Mouse (Mus musculus) left cerebral cortex, postnatal 10 days (tissue): Measurements from ENCODE around the gene A330070K13Rik. TPM values are rescaled to one million over a fixed set of nuclear protein-coding genes. Genes with fewer than 3 reads are reported as not detected.

Experiments
- DNase-seq, 2 experiments: peaks; one replicate each; pipeline ENCODE4 v3.0.0; 2021 to 2022; ENCODE audit warnings: low spot score in 2 of 2, mixed read lengths in 1 of 2; ENCODE audit errors: extremely low spot score in 1 of 2
- intact Hi-C: fragments of 180-260 bp; cut with DNase I; formaldehyde crosslinking; loops from one replicate; pipeline ENCODE4 v1.15.1; 2025
- total RNA-seq, 2 experiments: library from RNA; stranded (reverse); gene quantifications; 2 replicates each; pipeline ENCODE4 v1.2.3; 2021

Gene A330070K13Rik
- total RNA-seq, 2 experiments from 2014 or later, result not detected

DNA sequence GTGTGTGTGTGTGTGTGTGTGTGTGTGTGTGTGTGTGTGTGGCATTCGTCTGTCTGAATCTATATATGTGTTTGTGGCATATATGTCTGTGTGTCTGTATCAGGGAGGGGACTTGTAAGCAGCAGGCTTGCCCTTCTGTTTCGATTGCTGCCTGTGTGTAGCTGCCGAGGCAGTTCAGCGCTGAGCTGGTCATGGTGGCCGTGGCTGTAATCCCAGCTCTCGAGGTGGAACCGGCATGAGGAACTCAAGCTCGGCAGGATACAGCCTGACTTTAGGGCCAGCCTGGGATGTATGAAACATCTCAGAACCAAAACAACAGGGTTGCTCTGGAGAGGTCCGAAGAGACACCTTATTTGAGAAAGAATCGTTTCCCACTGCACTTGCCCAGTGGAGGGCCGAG, 50.5 kb downstream of the A330070K13Rik start:
- DNase-seq, result no peak
- intact Hi-C loops, result no loop called here

DNA sequence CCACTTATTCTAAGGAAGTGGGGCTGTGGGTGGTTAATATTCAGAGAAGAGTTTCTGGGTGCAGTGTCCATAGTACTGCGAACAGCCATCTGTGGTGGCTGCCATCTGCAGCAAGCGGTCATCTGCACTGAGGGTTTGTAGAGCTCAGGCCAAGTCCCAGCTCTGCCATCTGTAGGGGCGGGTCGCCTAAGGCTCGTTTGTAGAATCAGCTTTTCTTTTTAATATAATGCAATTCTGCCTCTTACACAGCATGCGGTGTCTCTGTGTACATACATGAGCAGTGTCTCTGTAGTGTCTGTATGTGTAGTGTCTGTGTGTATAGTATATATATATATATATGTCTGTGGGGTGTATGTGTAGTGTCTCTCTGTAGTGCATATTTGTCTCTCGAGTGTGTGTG, 50.9 kb downstream of the A330070K13Rik start:
- DNase-seq, result no peak

DNA sequence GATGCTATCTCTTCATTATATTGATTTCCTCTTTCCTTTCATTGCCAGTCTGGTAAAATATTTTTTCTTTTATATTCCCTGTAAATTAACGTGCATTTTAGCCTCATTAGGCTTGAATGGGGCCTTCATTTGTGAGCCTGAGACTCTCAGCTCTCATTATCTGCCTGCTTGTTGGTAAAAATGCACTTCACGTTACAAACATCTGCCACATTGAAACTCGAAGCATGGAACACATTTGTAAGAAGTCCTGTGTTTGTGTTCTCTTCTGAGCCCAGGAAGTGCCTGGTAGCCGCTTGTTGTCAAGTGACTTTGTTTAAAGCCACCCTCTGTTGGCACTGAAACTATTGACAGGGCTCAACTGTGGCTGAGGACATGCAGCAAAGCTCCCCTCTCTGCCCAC, 53.2 kb downstream of the A330070K13Rik start:
- no peak for DNase-seq

More for the DNA sequence above, 50.9 kb downstream of the A330070K13Rik start:
- intact Hi-C loops, result no loop called here

DNA sequence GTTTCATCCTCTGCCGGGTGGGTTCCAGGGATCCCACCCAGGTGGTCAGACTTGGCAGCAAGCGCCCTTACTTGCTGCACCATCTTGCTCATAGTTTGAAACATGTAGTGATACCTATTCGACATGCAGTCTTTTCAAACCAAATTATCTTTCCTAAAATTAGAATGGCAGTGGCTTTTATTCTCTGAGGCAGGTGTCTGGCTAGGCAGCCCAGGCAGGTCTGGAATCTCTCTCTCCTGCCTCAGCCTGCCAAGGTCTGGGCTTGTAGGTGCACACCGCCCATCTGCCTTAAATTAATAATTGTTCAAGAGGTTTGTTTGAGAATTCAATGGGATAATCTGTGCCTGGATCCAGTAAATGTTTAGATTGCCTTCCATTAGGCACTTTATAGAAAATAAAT, 53.6 kb downstream of the A330070K13Rik start:
- intact Hi-C loops, result no loop called here
- DNase-seq, result no peak

More for the DNA sequence above, 53.2 kb downstream of the A330070K13Rik start:
- intact Hi-C loops, result no loop called here

DNA sequence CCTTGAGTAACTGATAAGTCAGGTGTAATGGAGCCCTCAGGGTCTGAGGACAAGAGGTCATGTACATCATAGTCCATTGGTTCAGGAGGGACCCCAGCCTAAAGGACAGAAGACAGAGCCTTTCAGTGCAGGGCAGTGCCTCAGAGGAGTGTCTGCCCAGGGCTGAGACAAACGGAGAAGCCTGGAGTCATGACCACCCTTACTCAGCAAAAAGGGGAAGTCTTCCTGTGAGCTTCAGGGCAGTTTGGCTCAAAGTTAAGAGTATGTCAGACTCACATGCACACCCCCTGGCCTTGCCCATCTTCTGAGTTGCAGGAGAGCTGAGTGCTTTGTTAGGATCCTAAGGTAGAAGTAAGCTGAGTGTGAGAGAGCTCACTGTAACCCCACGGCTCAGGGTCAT, 54.5 kb downstream of the A330070K13Rik start:
- intact Hi-C loops, result no loop called here
- no peak for DNase-seq

Other genes with a start within 250 kb of the A330070K13Rik start
- gene Kctd7, start 239.8 kb downstream of the A330070K13Rik start, total RNA-seq, result 10 to 100 TPM; 13.6 to 14.4 TPM
- gene Rabgef1, start 212.8 kb downstream of the A330070K13Rik start, total RNA-seq, result 10 to 100 TPM; 41.4 to 42.8 TPM
- 10 to 100 TPM; 44.8 to 45.6 TPM for gene Tmem248, start 167.6 kb downstream of the A330070K13Rik start, total RNA-seq
- gene Sbds, start 129.1 kb downstream of the A330070K13Rik start, total RNA-seq, result 10 to 100 TPM; 45.8 to 48.7 TPM
- 10 to 100 TPM; 16.8 to 20.9 TPM for gene Tyw1, start 129.0 kb downstream of the A330070K13Rik start, total RNA-seq
- 100 to 1,000 TPM; 174 to 184 TPM for gene Caln1, start 15.2 kb downstream of the A330070K13Rik start, total RNA-seq